Mouse (Mus musculus) telencephalon, adult 2 months (tissue): ENCODE measurements around the gene Gm17387.
"Not testable (repeated sequence)": the region's sequence is repeated elsewhere in the genome, so short reads cannot be mapped to it uniquely, and the experiment has no call there.

Source experiments
- DNase-seq: peaks from one replicate; pipeline ENCODE4 v3.0.0-alpha.2; 2011; ENCODE audit warnings: low read depth, low spot score

The Gm17387 gene

GRCm38 (mm10) chr7:141016707-141017697 is 11.9 kb upstream of the Gm17387 start:
- no peak for DNase-seq

GRCm38 (mm10) chr7:141017824-141018223 is 11.1 kb upstream of the Gm17387 start, which contains the start of gene Ifitm6:
Gene Ifitm6, minus strand, starts transcription at chr7:141017924.
- DNase-seq = not testable (repeated sequence)

- no peak for DNase-seq
These were observed 9.9 kb upstream of the Gm17387 start for GRCm38 (mm10) chr7:141019028-141019427.

- DNase-seq = no peak
These were observed 7.2 kb upstream of the Gm17387 start for GRCm38 (mm10) chr7:141021489-141022449.

- DNase-seq = no peak
These were observed 3.8 kb upstream of the Gm17387 start for GRCm38 (mm10) chr7:141024865-141025838.

GRCm38 (mm10) chr7:141026097-141026739 is 2.7 kb upstream of the Gm17387 start:
- DNase-seq = no peak

- DNase-seq = no peak
These were observed 2.2 kb upstream of the Gm17387 start for GRCm38 (mm10) chr7:141026740-141027098.

- no peak for DNase-seq
These were observed 1.5 kb downstream of the Gm17387 start for GRCm38 (mm10) chr7:141030390-141030789.

GRCm38 (mm10) chr7:141032458-141033167 is 3.7 kb downstream of the Gm17387 start:
- no peak for DNase-seq

- not testable (repeated sequence) for DNase-seq
These were observed 7.7 kb downstream of the Gm17387 start for GRCm38 (mm10) chr7:141036624-141037023.

- DNase-seq = no peak
These were observed 9.4 kb downstream of the Gm17387 start for GRCm38 (mm10) chr7:141038090-141039032.

- DNase-seq = no peak
These were observed 10.6 kb downstream of the Gm17387 start for GRCm38 (mm10) chr7:141039386-141040107.

GRCm38 (mm10) chr7:141040867-141041606 is 12.1 kb downstream of the Gm17387 start:
- no peak for DNase-seq

GRCm38 (mm10) chr7:141041661-141042060 is 12.7 kb downstream of the Gm17387 start:
- no peak for DNase-seq

GRCm38 (mm10) chr7:141042539-141042938 is 13.6 kb downstream of the Gm17387 start:
- no peak for DNase-seq

GRCm38 (mm10) chr7:141046931-141047580 is 18.1 kb downstream of the Gm17387 start:
- DNase-seq = no peak
